Mouse (Mus musculus) testis, adult 2 months (tissue): ENCODE results near the gene Klhl32. TPM values are rescaled to one million over a fixed set of nuclear protein-coding genes. Genes with fewer than 3 reads are reported as not detected.
A peak's percentile ranks its signal among the peaks of the same experiment; 100 is the strongest.

Source experiments
- H3K27ac ChIP-seq: fragments of 200-500 bp; 2 replicates; pipeline ENCODE4 v1.5.1; 2012; ENCODE audit warnings: low read depth, low read length; ENCODE audit not compliant: control insufficient read depth, insufficient read depth
- H3K27me3 ChIP-seq: fragments of 200-500 bp; 2 replicates; pipeline ENCODE4 v1.6.1; 2012; ENCODE audit warnings: mild to moderate bottlenecking, low read length, moderate library complexity; ENCODE audit not compliant: control insufficient read depth, insufficient read depth
- H3K36me3 ChIP-seq: fragments of 200-500 bp; 2 replicates; pipeline ENCODE4 v1.6.1; 2012; ENCODE audit warnings: mild to moderate bottlenecking, low read length; ENCODE audit not compliant: control insufficient read depth, insufficient read depth
- H3K4me1 ChIP-seq: fragments of 200-500 bp; 2 replicates; pipeline ENCODE4 v1.6.1; 2012; ENCODE audit warnings: low read length; ENCODE audit not compliant: control insufficient read depth, insufficient read depth
- H3K4me3 ChIP-seq: fragments of 200-500 bp; 2 replicates; pipeline ENCODE4 v1.5.1; 2012; ENCODE audit warnings: low read depth, mild to moderate bottlenecking, low read length, moderate library complexity, mixed read lengths; ENCODE audit not compliant: control insufficient read depth
- CTCF ChIP-seq: fragments of 200-500 bp; IDR thresholded peaks from 2 replicates; pipeline ENCODE4 v1.5.1; 2012; ENCODE audit warnings: low read depth, mild to moderate bottlenecking, inconsistent platforms, low read length, moderate library complexity; ENCODE audit not compliant: control insufficient read depth, insufficient read depth, insufficient replicate concordance
- POLR2A ChIP-seq: fragments of 200-500 bp; IDR thresholded peaks from 2 replicates; pipeline ENCODE4 v1.6.1; 2012; ENCODE audit warnings: low read depth, mild to moderate bottlenecking, inconsistent platforms, low read length, moderate library complexity; ENCODE audit not compliant: control insufficient read depth
- polyA plus RNA-seq: library from polyadenylated mRNA; depleted of rRNA; stranded (reverse); fragments of >200 nt; gene quantifications from 2 replicates; pipeline ENCODE4 v1.2.3, GENCODE M21; 2012; rRNA removed

Klhl32 gene
- polyA plus RNA-seq, 1 experiment = 2.4 TPM

DNA sequence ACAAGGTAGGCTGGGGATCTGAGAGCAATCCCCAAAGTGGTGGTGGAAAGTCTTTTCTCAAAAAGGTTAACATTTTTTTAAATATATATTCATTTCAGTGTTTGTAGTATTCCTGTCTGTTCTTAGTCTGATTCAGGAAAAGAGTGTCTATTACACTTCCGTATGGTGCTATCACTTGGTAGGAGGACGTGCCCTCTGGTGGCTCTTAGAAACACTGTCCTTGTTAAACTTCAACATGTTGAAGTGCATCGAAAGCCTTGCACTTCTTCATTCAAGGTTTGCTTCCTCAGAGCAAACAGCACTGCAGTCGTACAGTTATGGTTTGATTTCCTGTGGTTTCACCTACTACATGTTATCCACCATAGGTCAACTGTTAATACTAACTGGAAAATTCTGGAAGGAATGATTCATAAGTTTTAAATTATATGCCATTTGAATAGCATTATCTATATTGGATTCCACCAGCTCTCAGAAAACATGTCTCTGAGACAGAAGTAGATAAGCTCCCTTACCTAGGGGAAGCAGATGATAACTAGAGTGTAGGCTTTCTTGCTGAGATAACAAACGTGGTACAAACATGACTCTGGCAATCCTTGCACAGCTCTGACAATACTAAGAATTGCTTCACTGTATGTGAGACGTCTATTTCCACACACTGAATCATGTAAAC is 253.8 kb downstream of the Klhl32 start:
- no peak overlapping the region for H3K27ac ChIP-seq
- H3K27me3 ChIP-seq = no peaks in the 10 kb centered on the region
- H3K36me3 ChIP-seq = no peaks in the 10 kb centered on the region
- no peaks in the 10 kb centered on the region for H3K4me1 ChIP-seq
- TF ChIP-seq CTCF (no peak), POLR2A (no peak)
- H3K4me3 ChIP-seq = no peak overlapping the region

DNA sequence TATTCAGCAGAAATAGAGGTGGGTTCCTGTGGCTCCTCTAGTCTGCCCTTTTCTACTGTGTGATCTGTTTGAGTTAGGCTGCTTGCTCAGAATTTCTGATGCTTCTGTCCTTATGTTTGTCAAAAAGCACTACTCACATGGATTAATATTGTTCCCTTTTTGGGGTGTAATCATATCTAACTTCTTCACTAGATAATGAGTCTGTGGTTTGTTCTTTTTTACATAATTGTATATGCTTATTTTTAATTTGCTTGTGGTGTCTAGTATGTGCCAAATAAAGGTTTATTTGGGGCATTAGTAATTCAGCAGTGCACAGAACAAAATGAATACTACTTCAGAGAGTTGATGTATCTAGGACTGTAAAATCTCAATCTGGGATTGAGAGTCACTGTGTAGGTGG is 256.1 kb downstream of the Klhl32 start:
- Histone ChIP-seq H3K27ac (no peak overlapping the region), H3K4me3 (no peak overlapping the region), H3K4me1 (no peaks in the 10 kb centered on the region), H3K27me3 (no peaks in the 10 kb centered on the region), H3K36me3 (no peaks in the 10 kb centered on the region)
- TF ChIP-seq POLR2A = no peak
- no peak for TF ChIP-seq CTCF

DNA sequence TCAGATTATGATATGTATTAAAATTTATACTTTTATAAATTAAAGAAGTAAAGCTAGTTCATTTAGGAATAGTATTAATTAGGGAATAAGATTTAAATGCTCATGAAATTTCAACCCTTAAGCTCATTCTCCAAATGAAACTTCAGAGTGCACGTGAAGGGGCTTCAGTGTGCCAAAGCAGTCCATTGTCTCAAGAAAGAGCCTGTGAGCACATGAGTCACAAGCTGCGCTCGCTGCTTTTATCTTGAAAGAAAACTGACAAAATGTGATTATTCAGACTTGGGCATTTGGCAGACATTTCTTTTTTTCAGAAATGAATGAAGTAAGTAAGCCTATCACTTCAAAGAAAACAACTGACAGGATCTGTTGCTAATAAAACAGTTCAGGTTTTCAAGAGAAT is 266.9 kb downstream of the Klhl32 start:
- H3K36me3 ChIP-seq = no peaks in the 10 kb centered on the region
- H3K27ac ChIP-seq = no peak overlapping the region

DNA sequence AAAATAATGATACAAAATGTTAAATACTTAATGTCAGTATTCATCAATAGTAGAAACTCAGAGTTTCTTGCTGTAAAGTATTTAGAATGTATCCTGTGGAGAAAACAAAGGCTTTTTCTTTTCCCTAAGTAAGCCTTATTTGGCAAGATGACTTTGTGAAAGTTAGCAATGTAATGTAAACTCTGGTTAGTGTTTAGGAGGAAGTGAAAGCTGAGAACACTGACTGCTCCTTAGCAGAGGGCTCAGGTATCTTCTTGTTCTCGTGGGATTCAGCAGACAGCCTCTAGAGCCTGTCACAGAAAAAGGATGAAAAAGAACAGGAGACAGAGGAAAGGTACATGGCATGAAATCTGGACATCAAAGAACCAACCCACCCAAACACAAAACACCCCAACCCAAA is 268.6 kb downstream of the Klhl32 start:
- Histone ChIP-seq H3K4me1 (no peaks in the 10 kb centered on the region), H3K36me3 (no peaks in the 10 kb centered on the region), H3K27ac (no peak overlapping the region), H3K4me3 (no peak overlapping the region), H3K27me3 (no peaks in the 10 kb centered on the region)
- no peak for TF ChIP-seq POLR2A

More for the DNA sequence above, 266.9 kb downstream of the Klhl32 start:
- no peaks in the 10 kb centered on the region for H3K27me3 ChIP-seq
- TF ChIP-seq POLR2A (no peak), CTCF (no peak)
- no peak overlapping the region for H3K4me3 ChIP-seq
- H3K4me1 ChIP-seq = no peaks in the 10 kb centered on the region

DNA sequence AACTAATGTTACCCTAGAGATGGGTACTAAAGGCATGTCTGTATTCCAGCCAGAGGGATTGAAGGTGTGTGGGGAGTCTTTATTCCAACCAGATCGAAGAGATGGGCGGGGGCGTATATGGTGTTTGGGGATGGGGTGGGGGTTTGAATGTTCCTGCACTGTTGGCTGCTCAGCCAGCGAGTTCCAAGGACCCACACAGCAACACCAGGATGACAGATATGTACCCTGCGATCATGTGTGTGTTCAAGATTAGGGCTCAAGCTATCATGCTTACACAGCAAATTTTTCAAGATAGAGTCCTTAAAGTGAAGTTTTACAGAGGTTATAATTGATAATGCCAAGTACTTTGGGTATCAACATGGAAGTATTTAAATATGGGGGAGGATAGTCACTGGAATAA is 273.3 kb downstream of the Klhl32 start:
- Histone ChIP-seq H3K4me1 (no peaks in the 10 kb centered on the region), H3K27ac (no peak overlapping the region), H3K36me3 (no peaks in the 10 kb centered on the region), H3K27me3 (no peaks in the 10 kb centered on the region), H3K4me3 (no peak overlapping the region)
- TF ChIP-seq POLR2A (no peak), CTCF (no peak)

DNA sequence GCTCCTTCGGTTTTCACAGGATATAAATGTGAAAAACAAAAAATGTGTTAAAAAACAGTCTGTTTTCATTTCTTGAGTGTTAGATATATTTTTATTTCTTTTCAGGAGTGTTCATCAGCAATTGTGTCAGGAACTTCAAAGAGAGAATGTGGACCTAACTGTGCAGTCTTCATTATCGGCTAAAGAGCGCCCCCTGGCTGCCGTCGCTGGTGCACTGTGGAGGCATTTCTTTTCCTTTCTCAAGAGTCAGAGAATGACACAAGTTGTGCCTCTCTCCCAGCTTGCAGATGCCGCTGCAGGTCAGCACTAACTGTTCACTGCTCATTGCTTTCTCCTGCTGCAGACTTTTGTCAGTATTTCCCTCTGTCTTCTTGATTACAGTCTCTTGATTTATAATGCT is 276.6 kb downstream of the Klhl32 start:
- no peaks in the 10 kb centered on the region for H3K27me3 ChIP-seq
- peak; percentile 89 for TF ChIP-seq CTCF
- TF ChIP-seq POLR2A = no peak
- H3K36me3 ChIP-seq = no peaks in the 10 kb centered on the region

DNA sequence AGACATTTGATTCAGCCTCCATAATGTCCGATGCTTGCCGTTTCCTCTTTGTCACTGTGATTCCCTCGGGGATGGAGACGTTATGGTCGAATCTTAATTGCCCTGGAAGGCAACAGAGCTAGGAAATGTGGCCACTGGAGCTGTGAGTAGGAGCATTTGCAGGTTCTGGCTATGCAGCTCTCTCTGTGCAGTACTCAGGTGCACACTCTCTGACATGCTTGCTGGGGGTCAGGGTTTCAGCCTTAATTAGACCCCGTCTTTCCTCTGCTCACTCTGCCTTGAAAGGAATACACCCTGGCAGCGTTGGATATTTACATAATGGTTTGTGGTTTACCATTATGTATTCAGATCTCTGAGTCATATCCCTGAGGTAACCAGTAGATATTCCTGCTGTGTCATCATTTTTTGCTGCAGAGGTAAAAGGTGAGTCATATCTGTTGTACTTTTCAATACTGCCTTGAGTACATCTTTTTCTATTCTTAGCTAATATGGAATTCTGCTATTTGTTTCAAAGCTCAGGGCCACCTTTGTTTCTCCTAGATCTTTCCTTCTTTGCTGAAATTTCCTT is 281.9 kb downstream of the Klhl32 start:
- TF ChIP-seq POLR2A (no peak), CTCF (no peak)
- H3K4me1 ChIP-seq = no peaks in the 10 kb centered on the region
- H3K27me3 ChIP-seq = no peaks in the 10 kb centered on the region
- no peak overlapping the region for H3K4me3 ChIP-seq
- H3K36me3 ChIP-seq = no peaks in the 10 kb centered on the region
- no peak overlapping the region for H3K27ac ChIP-seq

More for the DNA sequence above, 276.6 kb downstream of the Klhl32 start:
- Histone ChIP-seq H3K4me3 (no peak overlapping the region), H3K27ac (no peak overlapping the region), H3K4me1 (no peaks in the 10 kb centered on the region)

DNA sequence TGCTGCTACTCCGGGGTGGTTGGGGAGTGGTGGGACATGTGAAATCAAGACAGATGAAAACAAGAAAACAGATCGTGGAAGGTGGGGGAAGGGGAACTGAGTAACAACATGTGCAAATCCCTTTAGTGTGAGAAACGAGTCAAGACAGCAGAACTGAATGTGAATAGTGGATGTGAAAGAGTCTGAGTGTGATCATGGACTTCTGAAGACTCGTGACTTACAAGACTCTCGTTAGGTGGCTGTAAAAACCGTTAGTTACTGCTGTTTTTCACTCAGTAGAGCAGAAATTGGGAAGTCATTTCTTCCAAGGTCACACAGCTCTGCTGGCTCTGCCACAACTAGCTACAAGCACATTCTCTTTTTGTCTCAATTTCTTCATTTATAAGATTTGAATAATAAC is 282.9 kb downstream of the Klhl32 start:
- TF ChIP-seq POLR2A (no peak), CTCF (no peak)
- no peak overlapping the region for H3K27ac ChIP-seq

More for the DNA sequence above, 282.9 kb downstream of the Klhl32 start:
- no peak overlapping the region for H3K4me3 ChIP-seq
- no peaks in the 10 kb centered on the region for H3K27me3 ChIP-seq
- no peaks in the 10 kb centered on the region for H3K36me3 ChIP-seq
- no peaks in the 10 kb centered on the region for H3K4me1 ChIP-seq

Other genes with a start within 250 kb of the Klhl32 start
- gene Ndufaf4, start 47.0 kb upstream of the Klhl32 start, polyA plus RNA-seq = 0.85 and 0.95 TPM in 2 replicates
- gene Gpr63, start 115.3 kb upstream of the Klhl32 start, polyA plus RNA-seq = 0.25 and 0.65 TPM in 2 replicates